Mouse (Mus musculus) layer of hippocampus, adult 6 months (tissue): ENCODE results near the gene Krt84. TPM values are rescaled to one million over a fixed set of nuclear protein-coding genes. Genes with fewer than 3 reads are reported as not detected.

Experiments
- long read RNA-seq, 2 experiments: library from polyadenylated mRNA; unstranded; transcript quantifications; one replicate each; pipeline ENCODE4 v2.0.0; 2019 to 2020
- microRNA-seq: library from miRNA; unstranded; fragments of <30 nt; microRNA quantifications from one replicate; pipeline ENCODE4 v1.2.0, GENCODE M21; 2020
- polyA plus RNA-seq: library from polyadenylated mRNA; unstranded; fragments of <200 nt; fragmentation: Nextera tagmentation; gene quantifications from 2 replicates; pipeline ENCODE4 v1.2.3, GENCODE M21; 2021

The Krt84 gene
- not detected in 2 replicates for polyA plus RNA-seq
- long read RNA-seq, experiment 1 = 0 reads
- long read RNA-seq, experiment 2, partial matches to known transcripts = 0 of 1 reads
- long read RNA-seq, experiment 2, other reads (novel, unspliced or antisense) = 1 of 1 reads

DNA sequence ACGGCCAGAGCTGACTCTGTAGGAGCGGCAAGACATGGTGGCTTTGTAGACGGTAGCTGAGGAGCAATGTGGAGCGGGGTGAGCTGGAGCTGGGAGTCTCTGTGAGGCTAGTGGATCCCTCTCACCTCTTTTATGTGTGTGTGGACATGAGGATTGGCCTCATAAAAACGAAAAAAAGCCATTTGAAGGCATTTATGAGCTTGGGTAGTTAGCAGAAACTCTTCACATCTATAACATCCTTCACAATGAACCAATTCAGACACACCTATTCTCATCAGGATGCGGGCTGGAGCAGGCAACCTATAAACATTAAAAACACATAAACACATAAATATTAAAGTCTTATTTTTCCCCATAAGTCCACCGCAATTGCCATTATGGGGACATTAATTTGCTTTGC is at the start of gene Krt84:
Krt84 (minus strand) TSS at position 101 of the 400 bp plus-strand sequence.

DNA sequence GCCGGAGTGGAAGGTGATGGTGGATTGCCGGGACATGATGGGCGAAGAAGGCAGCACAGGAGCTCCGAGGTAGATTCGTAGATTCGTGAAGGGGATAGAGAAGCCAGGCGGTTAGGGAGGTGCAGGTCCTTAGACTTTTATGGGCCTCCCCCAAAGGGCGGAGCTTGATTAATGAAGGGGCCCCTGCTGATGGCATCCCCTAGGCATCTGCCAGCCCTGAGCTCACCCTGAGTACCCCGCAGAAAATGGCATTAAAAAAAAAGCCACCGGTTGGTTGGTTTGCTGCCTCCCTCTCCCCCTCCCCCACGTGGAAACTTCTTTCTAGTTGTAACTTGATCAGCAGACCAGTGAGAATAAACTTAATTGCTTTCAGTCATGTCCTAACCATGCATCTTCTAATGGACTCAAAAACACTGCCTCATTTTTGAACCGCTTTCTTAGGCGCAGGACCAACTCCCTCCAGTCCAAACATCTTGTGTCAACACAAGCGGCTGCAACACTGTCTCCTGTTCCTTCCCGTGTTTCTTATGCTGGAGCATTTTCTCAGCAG is 41.3 kb upstream of the Krt84 start, which contains the start of gene Krt75:
Krt75 (minus strand) TSS at position 109 of the 550 bp plus-strand sequence.

GRCm38 (mm10) chr15:101562850-101563249 is 30.2 kb upstream of the Krt84 start, which contains the start of gene Krt90:
Gene Krt90, minus strand, starts transcription at chr15:101562950.

DNA sequence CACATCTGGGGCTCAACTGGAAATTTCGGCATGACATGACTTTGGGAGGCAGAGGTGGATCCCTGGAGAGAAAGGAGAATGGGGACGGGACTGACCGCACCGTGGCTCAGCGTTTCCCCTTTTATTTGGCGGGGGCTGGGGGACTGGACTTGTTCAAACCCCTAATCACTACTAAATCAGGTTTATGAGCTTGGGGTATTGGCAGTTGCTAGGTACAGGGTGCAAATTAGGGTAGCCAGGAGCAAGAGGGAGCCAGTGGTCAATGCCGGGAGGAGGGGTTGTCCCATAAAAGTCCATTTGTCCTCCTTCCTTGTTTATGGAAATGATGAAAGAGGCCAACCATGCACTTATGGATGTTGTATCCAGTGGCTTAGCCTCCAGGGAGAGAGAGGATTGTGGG is 17.9 kb upstream of the Krt84 start, which contains the start of gene Krt82:
Krt82 (minus strand) TSS at position 101 of the 400 bp plus-strand sequence.

DNA sequence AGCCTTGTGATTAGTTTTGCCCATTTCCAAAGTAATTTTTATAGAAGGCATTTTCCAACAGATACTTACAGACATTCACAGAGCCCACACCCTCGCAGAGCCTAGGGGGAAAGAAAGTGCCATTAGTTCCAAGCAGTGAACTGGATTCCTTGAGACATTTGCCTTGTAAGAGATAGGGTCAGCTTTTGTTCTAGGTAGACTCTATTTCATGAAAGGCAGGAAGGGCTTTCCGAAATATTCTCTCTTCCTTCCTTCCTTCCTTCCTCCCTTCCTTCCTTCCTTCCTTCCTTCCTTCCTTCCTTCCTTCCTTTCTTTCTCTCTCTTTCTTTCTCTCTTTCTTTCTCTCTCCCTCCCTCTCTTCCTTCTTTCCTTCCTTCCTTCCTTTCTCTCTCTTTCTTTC is 15.5 kb downstream of the Krt84 start, which contains the start of gene Gm49425:
Gm49425 (minus strand) TSS at position 101 of the 400 bp plus-strand sequence.

GRCm38 (mm10) chr15:101491431-101491830 is 41.2 kb downstream of the Krt84 start, which contains the start of gene Krt83:
Gene Krt83, minus strand, starts transcription at chr15:101491512.

Small RNA genes within 50 kb of the gene (microRNA-seq; reads per million reads assigned to microRNA genes)
- not detected for gene Gm44393
- gene Gm44460 = not detected

Other genes starting within 250 kb of the Krt84 start
- 78.2 and 82.9 TPM in 2 replicates for gene Atg101, start 248.5 kb downstream of the Krt84 start, polyA plus RNA-seq
- 0.36 TPM in 2 replicates for gene 6030408B16Rik, start 239.6 kb downstream of the Krt84 start, polyA plus RNA-seq
- 0.18 TPM in 1 of 2 replicates, not detected in the other for gene Krt80, start 162.7 kb downstream of the Krt84 start, polyA plus RNA-seq
- gene Krt7, start 121.8 kb downstream of the Krt84 start, polyA plus RNA-seq = 0.04 and 0.23 TPM in 2 replicates
- 0.18 and 0.29 TPM in 2 replicates for gene Krt87, start 94.0 kb downstream of the Krt84 start, polyA plus RNA-seq
- gene Krt88, start 85.1 kb downstream of the Krt84 start, polyA plus RNA-seq = not detected in 2 replicates
- not detected in 2 replicates for gene Krt81, start 69.1 kb downstream of the Krt84 start, polyA plus RNA-seq
- not detected in 2 replicates for gene Krt86, start 59.3 kb downstream of the Krt84 start, polyA plus RNA-seq
- not detected in 2 replicates for gene Krt83, start 41.3 kb downstream of the Krt84 start, polyA plus RNA-seq
- gene Gm49425, start 15.6 kb downstream of the Krt84 start, polyA plus RNA-seq = not detected in 2 replicates
- not detected in 2 replicates for gene Krt82, start 17.8 kb upstream of the Krt84 start, polyA plus RNA-seq
- gene Krt90, start 30.1 kb upstream of the Krt84 start, polyA plus RNA-seq = 0.15 and 0.21 TPM in 2 replicates
- gene Krt75, start 41.1 kb upstream of the Krt84 start, polyA plus RNA-seq = not detected in 2 replicates
- not detected in 2 replicates for gene Gm5414, start 95.4 kb upstream of the Krt84 start, polyA plus RNA-seq
- not detected in 2 replicates for gene Gm5478, start 114.6 kb upstream of the Krt84 start, polyA plus RNA-seq
- gene Krt6b, start 147.5 kb upstream of the Krt84 start, polyA plus RNA-seq = not detected in 2 replicates
- not detected in 2 replicates for gene Krt6a, start 161.5 kb upstream of the Krt84 start, polyA plus RNA-seq
- 0.38 and 0.46 TPM in 2 replicates for gene Krt5, start 180.1 kb upstream of the Krt84 start, polyA plus RNA-seq
- not detected in 2 replicates for gene Krt71, start 210.3 kb upstream of the Krt84 start, polyA plus RNA-seq